Mouse (Mus musculus): Measurements from ENCODE around the gene Foxj3. TPM values are rescaled to one million over a fixed set of nuclear protein-coding genes. Genes with fewer than 3 reads are reported as not detected.
A peak's percentile ranks its signal among the peaks of the same experiment; 100 is the strongest.

The Foxj3 gene
- polyA plus RNA-seq, 1 experiment from 2014 or later, result 25.7 TPM

GRCm38 (mm10) chr4:119524010-119524409, 12.8 kb upstream of the Foxj3 start:
- Histone ChIP-seq H3K4me2 (ENCODE audit: low read length) (peak overlapping the region; percentile 24), H3K9ac (ENCODE audit: low read depth, low read length) (no peak overlapping the region), H3K27ac (ENCODE audit: low read depth, low read length) (peak overlapping the region; percentile 75), H3K36me3 (ENCODE audit: control insufficient read depth, insufficient read depth, low read length) (no peaks in the 10 kb centered on the region), H3K9me3 (ENCODE audit: control insufficient read depth, low read length) (no peaks in the 10 kb centered on the region), H3K4me3 (ENCODE audit: low read length) (no peak overlapping the region), H3K27me3 (replicated peaks; ENCODE audit: control insufficient read depth, insufficient read depth, low read length) (no peaks in the 10 kb centered on the region), H3K4me1 (ENCODE audit: control insufficient read depth, insufficient read depth, low read depth, low read length) (peaks cover 9% of the 10 kb centered on the region)
- WGBS, result 65% methylated on average over 1 of the region's 1 CpGs
- ATAC-seq, result peak; percentile 80

GRCm38 (mm10) chr4:119524466-119524865, 12.3 kb upstream of the Foxj3 start:
- Histone ChIP-seq H3K4me1 (ENCODE audit: control insufficient read depth, insufficient read depth, low read depth, low read length) (peaks cover 9% of the 10 kb centered on the region), H3K36me3 (ENCODE audit: control insufficient read depth, insufficient read depth, low read length) (no peaks in the 10 kb centered on the region), H3K4me3 (ENCODE audit: low read length) (no peak overlapping the region), H3K4me2 (ENCODE audit: low read length) (no peak overlapping the region), H3K27me3 (replicated peaks; ENCODE audit: control insufficient read depth, insufficient read depth, low read length) (no peaks in the 10 kb centered on the region), H3K9me3 (ENCODE audit: control insufficient read depth, low read length) (no peaks in the 10 kb centered on the region), H3K9ac (ENCODE audit: low read depth, low read length) (no peak overlapping the region), H3K27ac (ENCODE audit: low read depth, low read length) (peak overlapping the region; percentile 75)
- WGBS, result 90% methylated on average over 2 of the region's 2 CpGs
- ATAC-seq, result no peak; the same call in 1 of the 2 replicates

GRCm38 (mm10) chr4:119526329-119526845, 10.4 kb upstream of the Foxj3 start:
- Histone ChIP-seq H3K27me3 (replicated peaks; ENCODE audit: control insufficient read depth, insufficient read depth, low read length) (no peaks in the 10 kb centered on the region), H3K4me1 (ENCODE audit: control insufficient read depth, insufficient read depth, low read depth, low read length) (peaks cover 9% of the 10 kb centered on the region), H3K36me3 (ENCODE audit: control insufficient read depth, insufficient read depth, low read length) (no peaks in the 10 kb centered on the region), H3K4me2 (ENCODE audit: low read length) (no peak overlapping the region), H3K4me3 (ENCODE audit: low read length) (no peak overlapping the region), H3K9me3 (ENCODE audit: control insufficient read depth, low read length) (no peaks in the 10 kb centered on the region), H3K27ac (ENCODE audit: low read depth, low read length) (no peak overlapping the region), H3K9ac (ENCODE audit: low read depth, low read length) (no peak overlapping the region)
- no peak for ATAC-seq

GRCm38 (mm10) chr4:119531813-119532212, 5.0 kb upstream of the Foxj3 start:
- Histone ChIP-seq H3K4me3 (ENCODE audit: low read length) (no peak overlapping the region), H3K27me3 (replicated peaks; ENCODE audit: control insufficient read depth, insufficient read depth, low read length) (no peaks in the 10 kb centered on the region), H3K36me3 (ENCODE audit: control insufficient read depth, insufficient read depth, low read length) (no peaks in the 10 kb centered on the region), H3K9me3 (ENCODE audit: control insufficient read depth, low read length) (no peaks in the 10 kb centered on the region), H3K4me1 (ENCODE audit: control insufficient read depth, insufficient read depth, low read depth, low read length) (no peaks in the 10 kb centered on the region), H3K9ac (ENCODE audit: low read depth, low read length) (no peak overlapping the region), H3K27ac (ENCODE audit: low read depth, low read length) (no peak overlapping the region), H3K4me2 (ENCODE audit: low read length) (no peak overlapping the region)
- WGBS, result 63% methylated on average over 2 of the region's 2 CpGs
- ATAC-seq, result no peak

- no peak for ATAC-seq
- WGBS, result 56% methylated on average over 4 of the region's 4 CpGs
- no peaks in the 10 kb centered on the region for H3K9me3 ChIP-seq (ENCODE audit: control insufficient read depth, low read length)
These were observed 1.7 kb upstream of the Foxj3 start for GRCm38 (mm10) chr4:119535103-119535502.

GRCm38 (mm10) chr4:119537436-119537835, 632 bp downstream of the Foxj3 start:
- Histone ChIP-seq H3K4me1 (ENCODE audit: control insufficient read depth, insufficient read depth, low read depth, low read length) (peaks cover 16% of the 10 kb centered on the region), H3K27me3 (replicated peaks; ENCODE audit: control insufficient read depth, insufficient read depth, low read length) (no peaks in the 10 kb centered on the region), H3K36me3 (ENCODE audit: control insufficient read depth, insufficient read depth, low read length) (no peaks in the 10 kb centered on the region), H3K9me3 (ENCODE audit: control insufficient read depth, low read length) (no peaks in the 10 kb centered on the region), H3K4me3 (ENCODE audit: low read length) (no peak overlapping the region), H3K9ac (ENCODE audit: low read depth, low read length) (no peak overlapping the region), H3K27ac (ENCODE audit: low read depth, low read length) (no peak overlapping the region), H3K4me2 (ENCODE audit: low read length) (no peak overlapping the region)
- WGBS, result 87% methylated on average over 4 of the region's 4 CpGs
- ATAC-seq, result no peak

More at GRCm38 (mm10) chr4:119535103-119535502, 1.7 kb upstream of the Foxj3 start:
- H3K4me3 ChIP-seq (ENCODE audit: low read length), result no peak overlapping the region
- no peak overlapping the region for H3K27ac ChIP-seq (ENCODE audit: low read depth, low read length)
- peaks cover 8% of the 10 kb centered on the region for H3K4me1 ChIP-seq (ENCODE audit: control insufficient read depth, insufficient read depth, low read depth, low read length)
- H3K36me3 ChIP-seq (ENCODE audit: control insufficient read depth, insufficient read depth, low read length), result no peaks in the 10 kb centered on the region
- H3K4me2 ChIP-seq (ENCODE audit: low read length), result no peak overlapping the region
- H3K9ac ChIP-seq (ENCODE audit: low read depth, low read length), result no peak overlapping the region
- no peaks in the 10 kb centered on the region for H3K27me3 ChIP-seq (replicated peaks; ENCODE audit: control insufficient read depth, insufficient read depth, low read length)

GRCm38 (mm10) chr4:119539031-119539824, 2.4 kb downstream of the Foxj3 start, which contains the start of gene Frg2f1:
Gene Frg2f1 (minus strand): TSS chr4:119539529.
- Histone ChIP-seq H3K27me3 (replicated peaks; ENCODE audit: control insufficient read depth, insufficient read depth, low read length) (no peaks in the 10 kb centered on the region), H3K4me3 (ENCODE audit: low read length) (peak within 1 kb of the TSS; percentile 73), H3K4me2 (ENCODE audit: low read length) (peak within 1 kb of the TSS; percentile 85), H3K9me3 (ENCODE audit: control insufficient read depth, low read length) (no peaks in the 10 kb centered on the region), H3K27ac (ENCODE audit: low read depth, low read length) (peak within 1 kb of the TSS; percentile 95), H3K4me1 (ENCODE audit: control insufficient read depth, insufficient read depth, low read depth, low read length) (peaks cover 16% of the 10 kb centered on the region), H3K9ac (ENCODE audit: low read depth, low read length) (peak within 1 kb of the TSS; percentile 86), H3K36me3 (ENCODE audit: control insufficient read depth, insufficient read depth, low read length) (no peaks in the 10 kb centered on the region)
- ATAC-seq, result peak; percentile 94
- WGBS, result 1% methylated on average over 62 of the region's 85 CpGs

- Histone ChIP-seq H3K27ac (ENCODE audit: low read depth, low read length) (peak overlapping the region; percentile 95), H3K4me2 (ENCODE audit: low read length) (peak overlapping the region; percentile 85), H3K9ac (ENCODE audit: low read depth, low read length) (peak overlapping the region; percentile 86), H3K9me3 (ENCODE audit: control insufficient read depth, low read length) (no peaks in the 10 kb centered on the region), H3K4me3 (ENCODE audit: low read length) (peak overlapping the region; percentile 73), H3K36me3 (ENCODE audit: control insufficient read depth, insufficient read depth, low read length) (no peaks in the 10 kb centered on the region), H3K4me1 (ENCODE audit: control insufficient read depth, insufficient read depth, low read depth, low read length) (peaks cover 16% of the 10 kb centered on the region), H3K27me3 (replicated peaks; ENCODE audit: control insufficient read depth, insufficient read depth, low read length) (no peaks in the 10 kb centered on the region)
- ATAC-seq, result peak; percentile 80
- under 1% methylated on average over 41 of the region's 76 CpGs for WGBS
These were observed 3.2 kb downstream of the Foxj3 start for GRCm38 (mm10) chr4:119539836-119540532.

GRCm38 (mm10) chr4:119540533-119540890, 3.7 kb downstream of the Foxj3 start:
- ATAC-seq, result no peak
- H3K4me1 ChIP-seq (ENCODE audit: control insufficient read depth, insufficient read depth, low read depth, low read length), result peaks cover 16% of the 10 kb centered on the region
- H3K4me2 ChIP-seq (ENCODE audit: low read length), result peak overlapping the region; percentile 85
- WGBS, result 5% methylated on average over 10 of the region's 10 CpGs
- H3K4me3 ChIP-seq (ENCODE audit: low read length), result peak overlapping the region; percentile 73
- no peaks in the 10 kb centered on the region for H3K9me3 ChIP-seq (ENCODE audit: control insufficient read depth, low read length)
- no peaks in the 10 kb centered on the region for H3K36me3 ChIP-seq (ENCODE audit: control insufficient read depth, insufficient read depth, low read length)
- no peaks in the 10 kb centered on the region for H3K27me3 ChIP-seq (replicated peaks; ENCODE audit: control insufficient read depth, insufficient read depth, low read length)
- peak overlapping the region; percentile 86 for H3K9ac ChIP-seq (ENCODE audit: low read depth, low read length)
- H3K27ac ChIP-seq (ENCODE audit: low read depth, low read length), result peak overlapping the region; percentile 95; the same call in 1 of the 2 replicates

Data from hindbrain, embryonic 16.5 days (tissue).